Mouse (Mus musculus): Measurements from ENCODE around the gene Cbr4.

Cbr4 gene

GRCm38 (mm10) chr8:61497110-61497509, 9.6 kb downstream of the Cbr4 start:
- no peak for DNase-seq (ENCODE audit: low spot score)

GRCm38 (mm10) chr8:61499035-61499434, 11.5 kb downstream of the Cbr4 start:
- no peak for DNase-seq (ENCODE audit: low spot score)

GRCm38 (mm10) chr8:61500914-61501313, 13.4 kb downstream of the Cbr4 start:
- no peak for DNase-seq (ENCODE audit: low spot score)

GRCm38 (mm10) chr8:61502277-61502676, 14.7 kb downstream of the Cbr4 start:
- no peak for DNase-seq (ENCODE audit: low spot score)

- no peak for DNase-seq (ENCODE audit: low spot score)
Measured at GRCm38 (mm10) chr8:61515110-61515930, 27.8 kb downstream of the Cbr4 start.

GRCm38 (mm10) chr8:61515931-61516744, 28.6 kb downstream of the Cbr4 start:
- DNase-seq (ENCODE audit: low spot score): peak; percentile 83

GRCm38 (mm10) chr8:61516745-61517501, 29.4 kb downstream of the Cbr4 start:
- no peak for DNase-seq (ENCODE audit: low spot score)

GRCm38 (mm10) chr8:61517502-61518185, 30.1 kb downstream of the Cbr4 start:
- no peak for DNase-seq (ENCODE audit: low spot score)

- no peak for DNase-seq (ENCODE audit: low spot score)
Measured at GRCm38 (mm10) chr8:61522132-61522531, 34.6 kb downstream of the Cbr4 start.

- no peak for DNase-seq (ENCODE audit: low spot score)
Measured at GRCm38 (mm10) chr8:61527037-61527436, 39.5 kb downstream of the Cbr4 start.

GRCm38 (mm10) chr8:61528197-61528596, 40.7 kb downstream of the Cbr4 start:
- no peak for DNase-seq (ENCODE audit: low spot score)

GRCm38 (mm10) chr8:61528642-61529041, 41.1 kb downstream of the Cbr4 start:
- no peak for DNase-seq (ENCODE audit: low spot score)

- DNase-seq (ENCODE audit: low spot score): no peak
Measured at GRCm38 (mm10) chr8:61531944-61532795, 44.6 kb downstream of the Cbr4 start.

- no peak for DNase-seq (ENCODE audit: low spot score)
Measured at GRCm38 (mm10) chr8:61532831-61533230, 45.3 kb downstream of the Cbr4 start.

- no peak for DNase-seq (ENCODE audit: low spot score)
Measured at GRCm38 (mm10) chr8:61533356-61533926, 45.9 kb downstream of the Cbr4 start.

GRCm38 (mm10) chr8:61535472-61535871, 47.9 kb downstream of the Cbr4 start:
- DNase-seq (ENCODE audit: low spot score): no peak

- DNase-seq (ENCODE audit: low spot score): no peak
Measured at GRCm38 (mm10) chr8:61537471-61537870, 49.9 kb downstream of the Cbr4 start.

GRCm38 (mm10) chr8:61539828-61540500, 52.4 kb downstream of the Cbr4 start:
- DNase-seq (ENCODE audit: low spot score): peak; percentile 85

- DNase-seq (ENCODE audit: low spot score): no peak
Measured at GRCm38 (mm10) chr8:61549585-61549984, 62.1 kb downstream of the Cbr4 start.

Measured in urinary bladder, postnatal 14 days (tissue).